Mouse (Mus musculus) gastrocnemius, adult 8-10 months (tissue): Measurements from ENCODE around the gene Ltk. TPM values are rescaled to one million over a fixed set of nuclear protein-coding genes. Genes with fewer than 3 reads are reported as not detected.
A peak's percentile ranks its signal among the peaks of the same experiment; 100 is the strongest.

ENCODE experiments used
- DNase-seq, 2 experiments: peaks; one replicate each; pipeline ENCODE4 v3.0.0; 2022; ENCODE audit warnings: low spot score in 2 of 2
- total RNA-seq, 4 experiments: library from RNA; stranded (reverse); gene quantifications; 2 replicates each; pipeline ENCODE4 v1.2.4; 2022

The Ltk gene
- total RNA-seq = not detected

DNA sequence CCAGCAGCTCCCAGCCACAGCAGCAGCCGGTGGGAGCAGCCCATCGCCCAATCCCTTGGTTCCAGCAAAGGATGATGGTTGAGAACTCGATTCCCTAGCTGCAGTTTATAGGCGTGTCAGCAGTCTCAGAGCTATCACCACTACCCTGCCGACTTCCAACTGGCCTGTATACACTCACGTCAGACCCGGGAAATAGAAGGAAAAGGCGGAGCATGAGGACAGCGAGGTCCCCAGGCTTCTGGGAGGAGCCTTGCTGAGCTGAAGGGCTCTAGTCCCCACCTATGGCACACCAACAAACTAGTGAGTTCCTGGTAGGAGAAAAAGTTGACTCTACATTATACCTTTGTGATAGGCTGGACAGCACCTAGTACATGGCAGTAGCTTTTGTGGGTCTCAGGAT is at the start of gene Ltk:
TSS of gene Ltk (minus strand) at position 181 of the 400 bp plus-strand sequence.
- DNase-seq = no peak

DNA sequence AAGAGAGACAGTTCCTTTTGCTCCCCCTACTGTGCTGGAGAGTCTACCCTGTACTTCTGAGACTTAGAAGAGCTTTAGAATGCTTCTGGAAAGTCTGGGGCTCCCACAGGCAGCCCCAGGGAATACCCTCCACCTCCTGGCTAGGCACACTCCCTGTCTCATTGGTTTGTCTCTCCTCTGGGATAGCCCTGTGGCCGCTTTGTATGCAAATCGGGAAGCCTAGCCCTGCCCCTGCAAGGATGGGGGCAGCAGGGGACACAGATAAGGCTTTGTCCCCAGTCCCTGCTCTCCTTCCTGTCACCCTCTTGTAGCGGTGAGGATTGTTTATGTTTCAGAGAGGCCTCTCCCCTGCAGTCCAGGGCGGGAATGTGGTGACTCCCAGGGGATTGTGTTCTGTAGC is 48.6 kb upstream of the Ltk start:
- DNase-seq = no peak

DNA sequence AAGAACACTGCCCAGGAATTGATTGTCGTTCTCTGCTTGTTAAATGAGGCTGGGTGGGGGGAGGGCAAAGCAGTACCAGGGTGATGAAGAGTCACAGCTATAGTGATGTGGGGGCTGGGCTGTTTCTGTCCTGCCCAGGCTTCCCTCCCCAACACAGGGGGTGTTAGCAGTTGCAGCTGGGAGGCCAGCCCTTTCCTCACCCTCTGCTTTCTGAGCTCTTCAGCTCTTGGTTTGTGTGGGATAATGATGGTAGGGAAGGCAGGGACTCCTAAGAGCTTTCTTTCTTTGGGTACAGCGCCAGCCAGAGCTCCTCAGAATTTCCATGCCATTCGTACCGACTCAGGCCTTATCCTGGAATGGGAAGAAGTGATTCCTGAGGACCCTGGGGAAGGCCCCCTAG is 48.2 kb upstream of the Ltk start:
- no peak for DNase-seq

DNA sequence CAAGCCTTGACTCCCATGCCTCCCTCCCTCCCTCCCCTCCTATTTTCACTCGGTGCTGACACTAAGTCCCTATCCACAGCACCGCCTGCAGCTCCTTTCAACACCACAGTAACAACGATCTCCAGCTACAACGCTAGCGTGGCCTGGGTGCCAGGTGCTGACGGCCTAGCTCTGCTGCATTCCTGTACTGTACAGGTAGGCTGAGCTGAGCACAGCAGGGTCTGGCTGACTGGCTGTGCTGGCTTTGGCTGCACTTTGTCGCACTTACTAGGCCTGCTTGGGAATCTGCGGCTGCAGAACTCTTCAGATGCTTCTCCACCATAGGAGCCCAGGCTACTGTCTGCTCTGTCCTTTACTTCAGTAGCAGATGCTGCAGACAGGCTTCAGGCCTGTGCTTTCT is 45.3 kb upstream of the Ltk start:
- no peak for DNase-seq

DNA sequence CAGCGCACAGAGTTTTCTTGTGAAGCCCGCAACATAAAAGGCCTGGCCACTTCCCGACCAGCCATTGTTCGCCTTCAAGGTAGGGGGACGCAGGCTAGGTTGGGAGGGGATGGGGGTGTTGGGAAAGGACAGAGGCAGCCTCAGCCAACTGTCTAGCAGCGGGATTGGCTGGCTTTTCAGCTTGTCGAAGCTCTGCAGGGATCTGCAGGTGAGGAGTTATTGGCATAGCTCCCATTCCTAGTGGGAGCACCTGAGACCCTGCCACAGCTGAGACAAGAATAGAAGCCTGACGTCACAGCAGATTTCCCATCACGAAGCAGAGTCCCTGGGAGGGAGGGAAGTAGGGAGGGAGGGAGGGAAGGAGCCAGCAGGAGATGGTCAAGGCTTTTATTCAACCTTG is 44.5 kb upstream of the Ltk start:
- no peak for DNase-seq

DNA sequence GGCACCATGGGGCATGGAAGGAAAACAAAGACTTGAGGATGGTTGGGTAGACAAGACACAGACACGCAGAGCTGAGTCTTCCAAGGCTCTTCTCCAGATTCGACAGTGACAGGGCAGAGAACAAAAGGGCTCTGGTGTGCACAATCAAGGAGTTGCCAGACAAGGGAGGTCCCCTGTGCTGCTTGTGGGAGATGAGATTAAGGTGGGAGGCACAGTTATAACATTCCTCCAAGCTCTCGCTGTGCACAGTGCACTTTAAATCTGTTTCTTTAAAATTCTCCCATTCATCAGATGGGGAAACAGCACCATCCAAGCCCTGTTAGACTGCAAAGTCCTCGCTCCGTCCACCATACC is 44.0 kb upstream of the Ltk start:
- DNase-seq = no peak

DNA sequence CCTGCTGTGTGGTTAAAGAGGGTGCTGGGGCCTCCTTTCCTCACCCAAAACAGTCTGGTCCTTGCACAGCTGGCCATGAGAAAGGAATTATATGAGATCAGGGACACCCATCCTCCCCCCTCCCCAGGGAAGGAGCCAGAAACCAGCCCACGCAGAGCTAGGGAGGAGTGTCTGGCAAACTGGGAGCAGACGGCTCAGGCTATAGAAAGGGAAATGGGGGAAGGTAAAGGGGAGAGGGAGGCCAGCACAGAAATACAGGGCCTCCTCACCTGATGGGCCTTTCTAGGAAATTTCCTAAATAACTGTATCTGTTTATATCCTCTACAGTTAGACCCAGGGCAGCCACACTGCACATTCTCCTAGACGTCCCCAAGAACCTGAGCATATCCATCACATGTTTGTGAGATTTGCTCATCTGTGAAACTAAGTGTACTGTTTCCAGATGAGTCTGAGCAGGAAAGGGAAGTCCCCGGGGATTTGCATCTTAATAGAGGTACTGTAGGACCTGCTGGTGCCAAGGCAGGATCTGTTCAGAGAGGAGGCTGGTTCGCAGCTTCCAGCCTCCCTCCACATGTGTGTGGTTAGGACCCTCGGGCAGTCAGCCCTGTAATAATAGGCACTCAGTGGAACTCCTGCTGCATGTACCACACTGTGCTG is 43.5 kb upstream of the Ltk start:
- no peak for DNase-seq

DNA sequence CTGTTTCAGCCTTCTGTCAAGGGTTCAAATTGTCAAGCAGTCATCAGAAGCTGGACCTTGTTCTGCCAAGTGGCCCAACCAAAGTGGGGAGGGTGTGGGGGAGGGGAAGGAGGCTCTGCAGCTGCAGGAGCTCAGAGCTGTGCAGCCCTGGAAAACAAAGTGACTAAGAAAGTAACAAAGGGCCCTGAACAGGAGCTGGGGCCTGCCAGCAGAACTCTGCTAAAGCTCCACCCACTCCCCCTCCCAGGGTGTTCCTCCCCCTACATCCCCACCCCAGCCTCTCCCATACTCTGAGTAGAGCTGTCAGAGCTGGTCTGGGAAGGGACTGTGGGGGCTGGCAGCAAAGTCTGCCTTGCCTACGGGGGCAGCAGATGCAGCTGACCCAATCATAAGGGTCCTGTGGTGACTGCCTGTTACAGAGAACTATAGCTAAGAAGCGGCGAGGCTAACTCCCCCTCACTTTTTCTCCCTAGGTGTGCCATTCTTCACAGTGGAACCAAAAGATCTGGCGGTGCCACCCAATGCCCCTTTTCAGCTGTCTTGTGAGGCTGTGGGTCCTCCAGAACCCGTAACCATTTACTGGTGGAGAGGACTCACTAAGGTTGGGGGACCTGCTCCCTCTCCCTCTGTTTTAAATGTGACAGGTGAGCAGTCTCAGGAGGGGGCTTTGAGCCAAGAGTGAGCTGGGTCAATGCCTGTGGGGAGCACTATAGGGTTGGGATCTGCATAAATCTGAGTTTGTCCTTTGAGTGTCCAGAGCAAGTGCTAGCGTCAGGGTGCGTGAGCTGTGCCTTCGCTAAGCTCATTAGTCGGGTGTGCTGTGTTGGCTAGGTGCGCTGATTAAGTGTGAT is 42.8 kb upstream of the Ltk start:
- no peak for DNase-seq

DNA sequence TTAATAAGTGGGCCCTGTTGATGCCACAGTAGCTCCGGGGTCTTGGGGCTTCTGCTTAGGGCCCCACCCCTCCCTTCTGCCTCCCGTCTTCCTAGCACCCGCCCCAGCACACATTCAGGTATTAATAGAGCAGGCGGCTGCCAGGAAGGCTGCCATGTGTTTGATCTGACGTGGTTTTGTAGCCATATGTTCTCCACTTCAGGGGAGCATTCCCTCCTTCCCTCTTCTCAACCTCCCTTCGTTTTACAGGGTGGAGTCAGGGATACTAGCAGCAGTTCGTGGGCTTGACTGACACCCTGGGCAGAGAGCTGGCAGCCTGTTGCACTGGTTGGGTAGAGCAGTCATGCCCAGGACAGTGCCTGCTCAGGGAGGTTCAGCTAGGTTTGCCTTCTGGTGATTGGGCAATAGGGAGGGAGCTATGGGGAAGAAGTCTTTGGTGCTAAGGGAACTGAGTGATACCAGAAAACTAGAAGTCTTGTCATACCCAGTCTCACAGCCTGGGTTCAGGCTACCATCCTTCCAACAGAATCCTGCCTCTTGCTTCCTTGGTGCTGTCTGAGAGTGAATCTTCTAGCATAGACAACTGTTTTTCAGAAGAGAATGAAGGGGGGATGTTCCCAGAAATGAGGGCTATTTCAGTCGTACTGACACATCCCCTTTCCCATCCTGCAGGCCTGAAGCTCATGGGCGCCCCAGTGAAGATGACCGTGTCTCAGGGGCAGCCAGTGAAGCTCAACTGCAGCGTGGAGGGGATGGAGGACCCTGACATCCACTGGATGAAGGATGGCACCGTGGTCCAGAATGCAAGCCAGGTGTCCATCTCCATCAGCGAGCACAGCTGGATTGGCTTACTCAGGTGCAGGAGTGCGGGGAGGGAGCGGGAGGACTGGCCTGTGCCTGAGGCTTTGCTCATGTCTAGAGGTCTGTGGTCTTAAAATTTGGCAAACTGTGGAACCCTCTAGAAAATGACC is 40.9 kb upstream of the Ltk start:
- DNase-seq = no peak

DNA sequence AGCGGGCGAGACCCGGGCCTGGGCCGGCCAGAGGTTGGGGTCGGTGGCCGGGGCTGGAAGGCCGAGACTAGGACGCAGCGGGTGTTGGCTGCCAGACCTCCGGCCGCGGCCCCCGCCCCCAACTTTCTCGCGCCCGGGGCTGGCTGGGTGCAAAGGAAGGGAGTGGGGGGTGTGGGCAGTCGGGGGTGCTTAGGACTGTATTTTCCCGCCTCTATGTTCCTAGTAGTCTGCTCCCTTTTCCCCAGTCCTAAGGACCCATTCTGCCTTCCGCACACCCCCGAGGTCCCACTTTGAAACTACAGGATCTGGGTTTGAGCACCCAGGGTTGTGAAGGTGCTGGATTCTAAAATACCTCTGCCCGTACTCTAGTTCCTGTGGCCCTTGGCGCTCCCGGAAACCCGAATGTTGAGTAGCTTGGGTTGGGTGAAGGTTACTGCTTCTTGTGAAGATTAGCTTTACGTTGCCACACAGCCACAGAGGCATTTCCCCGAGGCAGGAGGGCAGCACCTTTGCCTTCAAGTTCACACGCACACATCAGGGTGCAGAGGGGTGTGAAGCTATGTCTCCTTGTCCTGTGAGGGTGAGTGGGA is 39.8 kb upstream of the Ltk start:
- DNase-seq = no peak

DNA sequence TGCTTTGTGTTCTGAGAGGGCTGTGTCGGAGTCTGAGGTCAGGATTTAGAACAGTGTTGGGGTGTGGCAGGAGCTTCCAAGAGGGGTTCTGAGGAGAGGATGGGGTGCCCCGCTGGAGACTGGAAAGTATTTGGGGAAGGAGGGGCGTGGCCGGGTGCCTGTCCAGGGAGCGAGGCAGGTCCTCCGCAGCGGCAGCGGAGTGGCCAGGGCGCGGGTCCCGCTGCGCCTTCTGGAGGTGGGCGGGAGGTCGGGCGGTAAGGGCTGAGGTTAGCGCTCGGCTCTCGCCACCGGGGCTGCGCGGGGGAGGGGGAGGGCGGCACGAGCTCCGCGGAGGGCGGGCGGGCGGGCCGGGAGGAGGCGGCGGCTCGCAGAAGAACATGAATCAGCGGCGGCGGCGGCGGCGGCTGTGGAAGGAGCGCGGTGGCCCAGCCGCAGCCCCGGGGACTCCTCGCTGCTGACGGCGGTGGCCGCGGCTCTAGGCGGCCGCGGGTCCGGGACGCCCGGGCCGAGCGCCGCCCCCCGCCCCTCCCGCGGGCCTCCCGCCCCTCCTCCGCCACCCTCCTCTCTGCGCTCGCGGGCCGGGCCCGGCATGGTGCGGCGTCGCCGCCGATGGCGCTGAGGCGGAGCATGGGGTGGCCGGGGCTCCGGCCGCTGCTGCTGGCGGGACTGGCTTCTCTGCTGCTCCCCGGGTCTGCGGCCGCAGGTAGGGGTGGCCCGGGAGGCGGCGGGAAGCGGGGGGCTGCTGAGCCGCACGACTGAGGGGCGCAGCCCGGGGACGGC is 39.1 kb upstream of the Ltk start:
- no peak for DNase-seq

DNA sequence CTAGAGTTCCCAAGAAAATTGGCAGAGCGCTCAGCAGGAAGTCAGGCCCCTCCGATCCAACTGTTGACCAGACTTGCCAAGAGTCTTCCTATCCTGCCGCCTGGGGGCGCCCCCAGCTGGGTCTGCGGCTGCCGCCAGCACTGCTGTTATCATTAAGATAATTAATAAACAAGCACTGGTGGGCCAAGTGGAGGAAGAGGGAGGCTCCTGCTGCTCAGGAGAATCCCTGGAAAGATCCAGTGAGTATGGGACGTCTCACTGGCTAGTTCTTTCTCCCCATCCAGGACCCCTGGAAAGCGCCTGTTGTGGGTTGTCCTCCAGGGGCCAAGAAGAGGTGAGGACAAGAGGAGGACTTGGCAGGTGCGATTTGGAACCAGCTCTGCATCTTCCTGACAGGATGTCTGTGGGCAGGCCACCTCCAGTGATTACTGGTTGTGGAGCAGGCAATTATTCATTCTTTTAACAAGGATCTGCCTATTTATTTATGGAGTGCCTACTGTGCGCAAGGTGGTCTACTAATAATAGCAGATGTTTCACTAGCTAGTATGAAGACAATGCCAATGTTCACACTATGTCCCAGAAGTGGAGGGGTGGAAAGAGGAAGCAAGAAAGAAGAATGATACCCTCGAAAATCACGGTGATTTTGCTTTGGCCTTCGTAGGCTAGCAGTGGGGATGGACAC is 38.2 kb upstream of the Ltk start:
- no peak for DNase-seq

DNA sequence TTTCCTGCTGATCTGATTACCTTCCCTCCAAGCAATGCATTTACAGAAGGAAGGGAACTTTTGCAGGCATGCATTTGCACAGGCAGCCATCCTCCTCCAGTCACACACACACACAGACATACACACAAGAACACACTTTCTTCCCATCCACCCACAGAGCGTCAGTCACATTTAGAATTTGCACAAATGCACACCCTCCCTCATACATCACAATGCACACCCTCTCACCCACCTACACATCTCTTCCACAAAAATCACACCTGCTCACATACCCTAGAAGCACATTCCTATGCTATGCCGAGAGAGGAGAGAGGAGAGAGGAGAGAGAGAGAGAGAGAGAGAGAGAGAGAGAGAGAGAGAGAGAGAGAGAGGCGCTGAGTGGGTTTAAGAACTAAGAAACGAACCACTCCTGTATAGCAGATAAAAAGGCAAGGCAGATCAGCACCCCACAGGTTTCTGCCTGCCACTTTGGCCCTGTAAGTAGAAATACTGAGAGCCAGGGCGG is 37.1 kb upstream of the Ltk start, which contains the start of gene Tyro3:
TSS of gene Tyro3 (plus strand) at position 455 of the 505 bp plus-strand sequence.
- no peak for DNase-seq

DNA sequence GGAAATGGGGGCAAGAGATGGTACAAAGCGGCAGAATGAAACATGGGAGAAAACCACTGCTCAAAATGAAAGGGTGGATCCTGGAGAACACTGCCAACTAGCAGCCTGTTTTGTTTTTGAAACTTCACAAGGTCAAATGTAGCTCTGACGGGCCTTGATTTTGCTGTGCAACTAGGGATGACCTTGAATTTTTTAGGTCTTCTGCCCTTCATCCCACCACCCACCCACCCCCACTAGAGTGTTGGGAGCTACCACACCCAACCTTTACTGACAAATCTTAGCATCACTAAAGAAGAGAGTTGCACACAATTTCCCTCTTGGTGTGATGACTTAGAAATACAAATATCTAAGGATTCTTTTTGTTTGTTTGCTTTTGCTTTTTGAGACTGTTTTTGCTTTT is 29.8 kb upstream of the Ltk start:
- no peak for DNase-seq

DNA sequence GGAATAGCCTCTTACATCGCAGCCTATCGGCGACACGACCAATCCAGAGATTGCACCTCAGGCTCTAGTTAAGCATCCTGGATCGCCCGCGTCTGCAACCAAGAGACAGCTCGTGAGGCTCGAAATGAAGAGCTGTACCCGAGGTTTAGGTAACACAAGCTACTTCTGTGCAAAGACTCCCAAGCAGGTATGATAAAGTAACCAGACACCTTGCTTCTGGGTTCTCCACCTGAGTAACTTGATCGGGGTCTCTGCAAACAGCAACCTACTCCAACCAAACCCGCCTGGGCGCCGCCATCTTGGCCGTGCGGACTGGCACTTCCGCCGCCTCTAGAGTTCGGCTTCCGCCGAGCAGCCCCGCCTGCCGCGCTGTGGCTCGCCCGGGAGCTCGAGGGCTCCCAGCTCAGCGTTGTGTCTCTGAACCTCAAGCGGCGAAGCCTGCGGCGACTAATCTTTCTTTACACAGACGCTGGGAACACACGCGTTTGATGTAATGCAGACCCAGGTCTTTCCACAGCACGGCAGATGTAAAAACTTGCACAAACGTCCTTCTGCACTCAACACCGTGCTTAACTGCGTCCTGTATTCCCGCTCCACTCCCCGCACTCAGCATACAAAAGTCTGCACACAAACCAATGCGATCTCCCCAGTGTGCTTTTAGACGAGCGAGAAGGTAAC is 27.1 kb upstream of the Ltk start, which contains the start of gene Rpap1:
TSS of gene Rpap1 (minus strand) at position 332 of the 678 bp plus-strand sequence.
- DNase-seq = peak; percentile 42 to 58

DNA sequence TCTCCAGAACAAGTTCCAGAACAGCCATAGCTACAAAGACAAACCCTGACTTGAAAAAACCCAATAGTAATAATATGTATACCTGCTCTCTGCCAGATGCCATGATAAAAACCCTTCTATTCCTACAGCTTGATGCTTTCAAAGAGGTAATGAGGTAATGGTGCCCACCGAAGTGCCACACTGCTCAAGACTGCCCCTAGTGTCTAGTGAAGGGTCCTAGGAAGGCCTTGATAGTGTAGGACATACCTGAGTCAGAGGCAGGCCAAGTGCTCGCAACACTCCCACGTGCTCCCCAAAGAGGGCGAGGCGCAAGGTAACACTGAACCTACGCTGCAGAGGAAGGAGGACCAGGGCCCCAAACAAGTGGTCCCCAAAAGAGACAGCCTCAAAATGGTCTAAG is 7.0 kb upstream of the Ltk start:
- DNase-seq = no peak

DNA sequence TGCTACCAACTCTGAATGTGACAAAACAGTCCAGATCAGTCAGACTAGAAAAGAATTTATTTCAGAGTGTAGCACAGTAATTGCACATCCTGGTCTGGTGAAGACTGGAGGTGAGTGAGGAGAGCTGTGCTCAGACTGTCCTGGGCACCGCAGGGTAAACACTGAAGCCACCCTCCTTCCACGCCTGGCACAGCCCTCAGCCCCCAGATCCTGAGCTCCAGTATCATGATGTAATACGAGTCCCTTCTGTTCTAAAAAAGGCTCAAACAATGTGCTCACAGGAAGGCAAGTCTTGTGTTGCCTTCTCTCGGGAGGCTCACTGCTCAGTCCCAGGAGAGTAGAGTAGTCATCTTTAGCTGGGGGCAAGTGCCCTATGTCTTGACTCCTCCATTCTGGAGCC is 3.7 kb upstream of the Ltk start:
- no peak for DNase-seq

DNA sequence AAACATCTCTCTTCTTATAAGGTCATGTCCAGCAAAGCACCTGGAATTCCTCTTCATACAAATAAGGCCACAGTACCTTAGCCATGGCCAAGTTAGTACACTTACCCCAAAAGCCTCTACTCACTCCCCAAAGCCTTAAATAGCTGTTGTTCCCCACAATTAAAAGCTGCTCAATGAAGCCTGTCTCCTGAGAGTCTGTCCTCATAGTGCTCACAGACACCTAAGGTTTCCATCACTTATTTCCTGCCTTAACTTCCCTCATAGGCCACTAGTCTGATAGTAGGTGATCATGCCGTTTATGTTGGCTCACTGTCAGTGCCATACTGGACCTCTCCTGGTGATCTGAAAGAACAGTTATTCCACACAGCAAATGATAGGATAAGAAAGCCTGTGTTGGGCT is 2.0 kb upstream of the Ltk start:
- no peak for DNase-seq
